Comparison of ENCODE assay signal across 9 mouse cellular contexts in the genomic region with DNA sequence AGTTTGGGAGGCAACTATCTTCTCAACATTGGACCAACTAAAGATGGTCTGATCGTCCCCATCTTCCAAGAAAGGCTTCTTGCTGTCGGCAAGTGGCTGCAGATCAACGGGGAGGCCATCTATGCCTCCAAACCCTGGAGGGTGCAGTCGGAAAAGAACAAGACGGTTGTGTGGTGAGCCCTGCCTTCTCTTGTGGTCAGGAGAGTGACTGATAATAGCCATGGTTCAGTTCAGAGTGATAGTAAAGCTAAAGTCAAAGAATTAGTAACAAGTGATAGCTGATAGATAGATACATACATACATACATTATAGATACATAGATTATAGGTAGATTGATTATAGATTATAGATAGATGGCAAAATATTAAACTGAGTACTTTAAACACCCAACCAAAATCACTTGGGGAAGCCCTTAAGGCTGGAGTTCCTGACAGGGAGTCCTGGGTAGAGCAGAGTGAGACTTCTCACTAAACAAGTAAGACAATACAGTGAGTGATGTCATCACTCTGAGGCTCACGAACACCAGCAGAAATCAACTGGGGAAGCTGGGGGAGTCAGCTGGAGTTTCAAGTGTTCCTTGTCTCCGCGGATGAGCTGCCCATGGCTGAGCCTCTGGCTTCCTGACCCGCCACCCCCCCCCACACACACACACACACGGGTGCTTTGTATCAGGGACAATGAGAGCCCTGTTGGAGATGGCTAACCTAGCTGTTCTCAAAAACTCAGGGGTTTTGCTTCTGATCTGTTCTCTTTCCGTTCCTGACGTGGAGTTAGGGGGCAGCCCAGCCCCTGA. TPM values are rescaled to one million over a fixed set of nuclear protein-coding genes. Genes with fewer than 3 reads are reported as not detected.
DNase-seq lines count a peak whose midpoint lies in the region; ATAC-seq and TF ChIP-seq lines count a peak whose summit lies in the region.
"Had no signal": no experiment of that assay in that cellular context is flagged by ENCODE, and none has a peak within 500 bp of the region (broad histone marks: within the 10 kb centered on the region; RNA-seq: fewer than 3 reads in every experiment).

No protein-coding gene starts in this region.

- H3K9me3 ChIP-seq in heart, embryonic 14.5 days (ENCODE audit: control insufficient read depth, low read length), result no peaks in the 10 kb centered on the region
- H3K9me3 ChIP-seq in liver, embryonic 12.5 days (replicated peaks), result no peaks in the 10 kb centered on the region

- no peak for TF ChIP-seq POLR2A in testis, adult 2 months (IDR thresholded peaks at IDR 0.05; ENCODE audit: control insufficient read depth, low read depth, low read length)

- H3K4me1 ChIP-seq in heart, embryonic 14.5 days (ENCODE audit: control insufficient read depth in 2 of 2, insufficient read depth in 2 of 2, low read length in 2 of 2), result peaks cover 3 to 6% of the 10 kb centered on the region in 2 experiments; a peak in 1 of 4 replicates
- H3K4me1 ChIP-seq in testis, adult 2 months (ENCODE audit: control insufficient read depth, insufficient read depth, low read length), result no peaks in the 10 kb centered on the region; the same call in 1 of the 2 replicates
- peaks cover 64% of the 10 kb centered on the region for H3K4me1 ChIP-seq in liver, embryonic 12.5 days

- H3K27me3 ChIP-seq in heart, embryonic 14.5 days (ENCODE audit: control insufficient read depth, insufficient read depth, low read length), result no peaks in the 10 kb centered on the region
- no peaks in the 10 kb centered on the region for H3K27me3 ChIP-seq in testis, adult 2 months (ENCODE audit: control insufficient read depth, insufficient read depth, low read length)
- no peaks in the 10 kb centered on the region for H3K27me3 ChIP-seq in liver, embryonic 12.5 days (replicated peaks)

- peaks cover 50% of the 10 kb centered on the region for H3K36me3 ChIP-seq in heart, embryonic 14.5 days (ENCODE audit: control insufficient read depth, insufficient read depth, low read length)
- no peaks in the 10 kb centered on the region for H3K36me3 ChIP-seq in testis, adult 2 months (ENCODE audit: control insufficient read depth, insufficient read depth, low read length)
- peaks cover 48% of the 10 kb centered on the region for H3K36me3 ChIP-seq in liver, embryonic 12.5 days

- no peak overlapping the region for H3K9ac ChIP-seq in heart, embryonic 14.5 days (ENCODE audit: low read length)
- peak overlapping the region; percentile 50 for H3K9ac ChIP-seq in liver, embryonic 12.5 days

- ATAC-seq in heart, embryonic 14.5 days (ENCODE audit: insufficient number of reproducible peaks, insufficient read depth, low FRiP score, low read depth), result peak; percentile 40; the same call in 1 of the 2 replicates
- ATAC-seq in liver, embryonic 12.5 days, result peak; percentile 65
- ATAC-seq in granulocyte monocyte progenitor cell, adult 5-6 weeks (replicated peaks; ENCODE audit: poor library complexity, severe bottlenecking), result no peak

- no peak for DNase-seq in heart, adult 18-20 months
- DNase-seq in testis, postnatal 10 days (ENCODE audit: low spot score), result no peak
- DNase-seq in ovary, postnatal 10 days (ENCODE audit: low spot score), result no peak
- DNase-seq: cerebellum, adult 2 months; thymus, postnatal 14 days had no signal

- H3K4me2 ChIP-seq in heart, embryonic 14.5 days (ENCODE audit: low read length), result no peak overlapping the region
- H3K4me2 ChIP-seq in liver, embryonic 12.5 days, result peak overlapping the region; percentile 41

- H3K4me3 ChIP-seq in heart, embryonic 14.5 days (ENCODE audit: control insufficient read depth in 1 of 2, insufficient read depth in 1 of 2, low read depth in 1 of 2, low read length in 2 of 2), result no peak overlapping the region
- no peak overlapping the region for H3K4me3 ChIP-seq in testis, adult 2 months (ENCODE audit: control insufficient read depth, low read depth, low read length)
- H3K4me3 ChIP-seq in liver, embryonic 12.5 days, result no peak overlapping the region

- TF ChIP-seq CTCF in testis, adult 2 months (IDR thresholded peaks at IDR 0.05; ENCODE audit: control insufficient read depth, insufficient read depth, insufficient replicate concordance, low read depth, low read length), result no peak

- WGBS in heart, embryonic 14.5 days, result 45% methylated on average over 12 of the region's 12 CpGs
- 21% methylated on average over 12 of the region's 12 CpGs for WGBS in liver, embryonic 12.5 days (ENCODE audit: insufficient replicate concordance)

- no peak overlapping the region; a peak in 1 of 4 replicates for H3K27ac ChIP-seq in heart, embryonic 14.5 days (replicated peaks in 1 of 2; ENCODE audit: control insufficient read depth in 1 of 2, insufficient read depth in 1 of 2, low read depth in 2 of 2, low read length in 2 of 2)
- peak overlapping the region; percentile 44 for H3K27ac ChIP-seq in testis, adult 2 months (ENCODE audit: control insufficient read depth, insufficient read depth, low read depth, low read length)
- peak overlapping the region; percentile 74 for H3K27ac ChIP-seq in liver, embryonic 12.5 days

RNA-seq across cellular contexts. Expression of a gene that starts 11.3 kb away (rescaled TPM):
- polyA plus RNA-seq in heart, embryonic 14.5 days (2014; fragmentation: Nextera tagmentation; extraction: Ambion mirVana), result 91.6 and 96.7 TPM in 2 replicates
- total RNA-seq in heart, adult 18-20 months (2021), result 10 to 100 TPM; 87.3 to 91.7 TPM
- 10.2 and 11.6 TPM in 2 replicates for polyA plus RNA-seq in testis, adult 2 months (2012; rRNA removed)
- 67.4 and 71.1 TPM in 2 replicates for polyA plus RNA-seq in liver, embryonic 12.5 days (2016; fragmentation: Nextera tagmentation; extraction: Ambion mirVana)
- total RNA-seq in granulocyte monocyte progenitor cell, adult 5-6 weeks (2014; fragmentation: Nextera tagmentation), result 51.5 and 61.2 TPM in 2 replicates
- 36.6 and 40.8 TPM in 2 replicates for total RNA-seq in granulocyte monocyte progenitor cell, adult 5-6 weeks (2017)

RNA-seq across cellular contexts. Expression of a gene that starts 14.4 kb away (rescaled TPM):
- polyA plus RNA-seq in heart, embryonic 14.5 days (2014; fragmentation: Nextera tagmentation; extraction: Ambion mirVana), result 50.1 and 63.0 TPM in 2 replicates
- 10 to 100 TPM; 31.7 to 35.3 TPM for total RNA-seq in heart, adult 18-20 months (2021)
- 76.9 and 84.0 TPM in 2 replicates for polyA plus RNA-seq in testis, adult 2 months (2012; rRNA removed)
- 22.2 and 23.8 TPM in 2 replicates for polyA plus RNA-seq in liver, embryonic 12.5 days (2016; fragmentation: Nextera tagmentation; extraction: Ambion mirVana)
- total RNA-seq in granulocyte monocyte progenitor cell, adult 5-6 weeks (2014; fragmentation: Nextera tagmentation), result 62.1 and 116 TPM in 2 replicates
- total RNA-seq in granulocyte monocyte progenitor cell, adult 5-6 weeks (2017), result 68.2 and 68.6 TPM in 2 replicates

RNA-seq across cellular contexts. Expression of a gene that starts 28.6 kb away (rescaled TPM):
- 16.8 and 19.0 TPM in 2 replicates for polyA plus RNA-seq in heart, embryonic 14.5 days (2014; fragmentation: Nextera tagmentation; extraction: Ambion mirVana)
- 1 to 10 TPM; 1.8 to 2.7 TPM for total RNA-seq in heart, adult 18-20 months (2021)
- 8.9 and 10.8 TPM in 2 replicates for polyA plus RNA-seq in testis, adult 2 months (2012; rRNA removed)
- polyA plus RNA-seq in liver, embryonic 12.5 days (2016; fragmentation: Nextera tagmentation; extraction: Ambion mirVana), result 36.0 and 41.2 TPM in 2 replicates
- 6.3 and 11.1 TPM in 2 replicates for total RNA-seq in granulocyte monocyte progenitor cell, adult 5-6 weeks (2014; fragmentation: Nextera tagmentation)
- total RNA-seq in granulocyte monocyte progenitor cell, adult 5-6 weeks (2017), result 5.0 and 5.3 TPM in 2 replicates

RNA-seq across cellular contexts. Expression of a gene that starts 37.5 kb away (rescaled TPM):
- polyA plus RNA-seq in heart, embryonic 14.5 days (2014; fragmentation: Nextera tagmentation; extraction: Ambion mirVana), result 65.5 and 67.7 TPM in 2 replicates
- 10 to 100 TPM; 36.6 to 37.8 TPM for total RNA-seq in heart, adult 18-20 months (2021)
- polyA plus RNA-seq in testis, adult 2 months (2012; rRNA removed), result 24.6 and 26.7 TPM in 2 replicates
- 59.5 and 61.7 TPM in 2 replicates for polyA plus RNA-seq in liver, embryonic 12.5 days (2016; fragmentation: Nextera tagmentation; extraction: Ambion mirVana)
- 28.6 and 60.0 TPM in 2 replicates for total RNA-seq in granulocyte monocyte progenitor cell, adult 5-6 weeks (2014; fragmentation: Nextera tagmentation)
- total RNA-seq in granulocyte monocyte progenitor cell, adult 5-6 weeks (2017), result 19.4 and 20.4 TPM in 2 replicates

RNA-seq across cellular contexts. Expression of a gene that starts 39.7 kb away (rescaled TPM):
- 0.36 and 0.38 TPM in 2 replicates for polyA plus RNA-seq in heart, embryonic 14.5 days (2014; fragmentation: Nextera tagmentation; extraction: Ambion mirVana)
- total RNA-seq in heart, adult 18-20 months (2021), result 1 to 10 TPM in 1 of 2 experiments, under 1 TPM in 1; 0.52 to 1.7 TPM
- polyA plus RNA-seq in testis, adult 2 months (2012; rRNA removed), result 0.38 and 0.51 TPM in 2 replicates
- polyA plus RNA-seq in liver, embryonic 12.5 days (2016; fragmentation: Nextera tagmentation; extraction: Ambion mirVana), result 3.9 and 4.3 TPM in 2 replicates
- 4.5 and 6.0 TPM in 2 replicates for total RNA-seq in granulocyte monocyte progenitor cell, adult 5-6 weeks (2014; fragmentation: Nextera tagmentation)
- 4.0 and 5.1 TPM in 2 replicates for total RNA-seq in granulocyte monocyte progenitor cell, adult 5-6 weeks (2017)

Comparison
In these comparisons a context has a peak if more than half of its experiments do, and no peak if none do; other contexts are left out.
1. H3K27ac ChIP-seq: peak in testis, adult 2 months (single experiment) and liver, embryonic 12.5 days (single experiment); none in heart, embryonic 14.5 days (0 of 2).